Mouse (Mus musculus) left cerebral cortex, adult 2 months (tissue): ENCODE data around the gene Dna2. TPM values are rescaled to one million over a fixed set of nuclear protein-coding genes. Genes with fewer than 3 reads are reported as not detected.
A peak's percentile ranks its signal among the peaks of the same experiment; 100 is the strongest.

Experiments used
- DNase-seq, 2 experiments: peaks; one replicate each; pipeline ENCODE4 v3.0.0; 2021 to 2022; ENCODE audit warnings: low spot score in 2 of 2, mixed read lengths in 1 of 2; ENCODE audit errors: extremely low spot score in 1 of 2
- H3K27ac ChIP-seq: fragments of 200-600 bp; 2 replicates; pipeline ENCODE4 v1.8.1; 2022
- H3K4me3 ChIP-seq: fragments of 200-600 bp; 2 replicates; pipeline ENCODE4 v1.8.1; 2022
- CTCF ChIP-seq: fragments of 200-600 bp; IDR thresholded peaks from 2 replicates; pipeline ENCODE4 v1.8.1; 2022; ENCODE audit warnings: antibody characterized with exemption, mild to moderate bottlenecking, moderate library complexity
- intact Hi-C: fragments of 180-260 bp; cut with DNase I; formaldehyde crosslinking; loops from one replicate; pipeline ENCODE4 v1.15.1; 2025
- total RNA-seq, 2 experiments: library from RNA; stranded (reverse); gene quantifications; 2 replicates each; pipeline ENCODE4 v1.2.3; 2021

Gene Dna2
- total RNA-seq, 2 experiments from 2014 or later: 0.91 to 1.9 TPM

DNA sequence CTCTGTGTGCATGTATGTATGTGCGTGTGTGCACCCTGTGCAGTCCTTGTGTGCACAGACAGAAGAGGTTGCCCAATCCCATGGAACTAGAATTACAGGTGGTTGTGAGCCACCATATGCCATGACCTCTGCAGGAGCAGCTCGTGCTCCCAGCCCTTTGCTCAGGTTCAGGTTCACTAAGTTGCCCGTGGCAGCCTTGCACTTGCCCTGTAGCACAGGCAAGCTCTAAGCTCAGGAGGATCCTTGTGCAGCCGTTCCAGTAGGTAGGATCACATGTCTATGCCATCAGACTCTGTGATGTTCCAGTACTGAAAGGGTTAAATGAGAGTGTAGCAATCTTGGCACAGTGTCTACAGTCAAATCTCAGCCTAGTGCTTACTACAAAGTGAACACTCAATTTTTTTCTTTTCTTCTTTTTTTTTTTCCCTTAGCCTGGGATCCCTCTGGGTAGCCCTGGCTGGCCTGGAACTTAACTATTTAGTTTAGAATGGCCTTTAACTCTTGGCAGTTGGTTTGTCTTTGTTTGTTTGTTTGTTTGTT is 22.7 kb upstream of the Dna2 start:
- no peak for DNase-seq
- H3K27ac ChIP-seq: no peak overlapping the region
- no peak for TF ChIP-seq CTCF
- H3K4me3 ChIP-seq: no peak overlapping the region
- intact Hi-C loops: loop anchor here (5.0 kb wide), 2 partner anchors 57 to 132 kb away; partner anchors contain the start of gene Ccar1

DNA sequence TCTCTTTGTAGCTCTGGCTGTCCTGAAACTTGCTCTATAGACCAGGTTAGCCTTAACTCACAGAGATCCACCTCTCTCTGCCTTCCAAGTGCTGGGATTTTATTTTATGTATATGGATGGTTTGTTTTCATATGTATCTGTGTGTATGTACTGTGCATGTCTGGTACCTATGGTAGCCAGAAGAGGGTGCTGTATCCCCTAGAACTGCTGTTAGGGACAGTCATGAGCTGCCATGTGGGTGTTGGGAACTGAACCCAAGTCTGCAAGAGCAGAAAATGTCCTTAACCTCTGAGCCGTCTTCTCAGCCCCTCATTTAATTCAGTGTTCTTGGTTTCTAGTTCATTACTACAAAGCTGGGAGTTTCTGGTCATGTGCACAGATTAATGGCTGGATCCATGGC is 14.4 kb upstream of the Dna2 start:
- intact Hi-C loops: no loop called here
- no peak; the same call in none of the 2 replicates for TF ChIP-seq CTCF
- Histone ChIP-seq H3K4me3 (no peak overlapping the region), H3K27ac (no peak overlapping the region)
- no peak for DNase-seq

DNA sequence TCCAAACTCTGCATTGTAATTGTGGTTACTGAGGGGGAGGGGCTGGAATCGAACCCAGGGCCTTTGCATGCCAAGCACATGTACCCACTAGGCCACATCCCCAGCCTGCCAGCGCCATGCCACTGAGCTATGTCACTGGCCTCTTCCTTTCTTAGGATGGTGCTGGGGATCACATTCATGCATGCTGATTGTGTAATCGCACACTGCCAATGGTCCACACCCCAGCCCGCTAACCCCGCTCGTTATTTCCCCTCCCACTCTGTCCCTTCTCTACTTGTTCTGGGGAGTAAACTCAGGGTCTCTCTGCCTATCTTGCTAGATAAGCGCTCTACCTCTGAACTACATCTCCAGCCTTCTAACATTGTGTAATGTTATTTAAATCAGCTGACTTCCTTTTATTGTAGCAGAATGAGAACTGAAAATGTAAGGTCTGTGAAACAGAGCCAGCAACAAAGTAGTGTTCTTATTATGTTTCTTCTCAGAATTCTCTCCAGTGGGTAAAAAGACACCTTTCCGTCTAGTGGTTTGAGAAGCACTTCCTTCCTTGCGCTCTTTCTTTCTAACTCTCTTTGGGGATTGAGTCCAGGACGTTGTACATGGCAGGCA is 1.7 kb upstream of the Dna2 start:
- intact Hi-C loops: no loop called here
- TF ChIP-seq CTCF: no peak
- Histone ChIP-seq H3K4me3 (no peak overlapping the region), H3K27ac (no peak overlapping the region)
- no peak for DNase-seq

DNA sequence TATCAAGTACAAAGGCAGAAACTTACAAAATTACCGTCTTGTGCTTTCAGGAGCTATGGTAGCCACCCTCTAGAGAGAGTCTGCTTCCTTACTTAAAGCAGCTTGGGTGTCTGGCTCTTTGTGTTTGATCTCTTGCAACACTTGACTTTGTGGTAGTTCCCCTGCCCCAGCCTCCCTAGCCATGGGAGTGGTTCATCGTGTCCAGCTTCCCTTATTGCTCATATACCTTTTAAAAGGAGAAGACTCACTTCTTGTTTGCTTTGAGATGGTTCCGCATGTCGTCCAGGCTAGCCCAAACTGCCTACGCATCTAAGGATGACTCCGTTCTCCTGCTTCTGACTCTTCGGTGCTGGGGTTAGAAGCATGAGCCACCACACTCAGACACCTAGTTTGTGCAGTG is 1.7 kb downstream of the Dna2 start:
- no peak for DNase-seq
- intact Hi-C loops: no loop called here
- no peak for TF ChIP-seq CTCF
- no peak overlapping the region for H3K4me3 ChIP-seq
- no peak overlapping the region for H3K27ac ChIP-seq

DNA sequence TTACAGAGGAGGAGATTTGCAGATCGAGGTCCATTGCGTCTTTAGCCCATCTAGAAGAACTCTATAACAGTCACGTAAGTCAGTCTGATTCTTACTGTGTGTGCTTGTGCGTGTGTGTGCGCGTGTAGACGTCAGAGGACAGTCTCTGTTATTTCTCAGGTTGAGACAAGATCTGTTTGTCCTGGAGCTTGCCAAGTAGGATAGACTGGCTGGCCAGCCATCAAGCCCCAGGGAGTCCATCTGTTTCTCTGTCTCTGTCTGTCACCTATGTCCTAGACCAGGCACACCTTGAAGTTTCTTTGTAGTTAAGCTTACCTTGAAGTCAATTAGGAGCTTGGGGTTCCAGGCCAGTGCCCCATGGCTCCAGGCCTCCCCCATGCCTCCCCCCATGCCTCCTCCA is 17.1 kb downstream of the Dna2 start:
- TF ChIP-seq CTCF: no peak
- no peak for DNase-seq
- intact Hi-C loops: no loop called here
- H3K27ac ChIP-seq: no peak overlapping the region
- no peak overlapping the region for H3K4me3 ChIP-seq

DNA sequence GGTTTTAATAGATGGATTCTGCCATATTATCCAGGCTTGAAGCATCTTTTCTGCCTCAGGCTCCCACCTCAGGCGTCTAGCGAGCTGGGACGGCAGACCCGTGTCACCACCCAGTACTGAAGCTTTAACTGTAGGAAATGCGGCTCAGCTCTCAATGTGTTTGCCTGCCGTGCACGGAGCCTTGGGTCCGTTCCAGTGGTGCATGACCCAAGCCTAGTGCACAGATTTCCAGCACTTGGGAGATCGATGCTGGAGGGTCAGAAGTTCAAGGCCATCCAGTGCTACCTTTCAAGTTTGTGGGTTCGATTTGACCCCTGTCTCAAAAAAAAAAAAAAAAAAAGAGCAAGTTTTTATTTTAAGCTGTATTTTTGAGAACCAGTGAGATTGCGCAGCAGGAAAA is 19.0 kb downstream of the Dna2 start:
- no peak for TF ChIP-seq CTCF
- Histone ChIP-seq H3K4me3 (no peak overlapping the region), H3K27ac (no peak overlapping the region)
- no peak for DNase-seq
- intact Hi-C loops: no loop called here

DNA sequence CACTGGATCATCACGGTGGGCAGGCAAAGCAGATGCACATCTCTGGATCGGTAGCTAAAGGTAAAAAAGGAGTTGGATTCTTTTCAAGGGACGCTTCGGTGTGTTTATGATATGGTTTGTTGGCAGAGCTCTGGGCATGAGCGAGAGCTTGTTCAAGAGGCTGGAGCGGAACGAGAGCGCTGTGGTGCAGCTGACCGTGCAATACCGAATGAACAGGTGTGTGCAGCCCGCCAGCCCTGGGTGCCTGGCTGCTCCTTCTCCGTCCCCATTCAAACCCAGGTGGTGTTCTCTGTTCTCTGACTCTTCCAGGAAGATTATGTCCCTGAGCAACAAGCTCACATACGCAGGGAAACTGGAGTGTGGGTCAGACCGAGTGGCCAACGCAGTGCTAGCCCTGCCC is 19.5 kb downstream of the Dna2 start:
- no peak for DNase-seq
- intact Hi-C loops: no loop called here
- H3K27ac ChIP-seq: no peak overlapping the region
- H3K4me3 ChIP-seq: no peak overlapping the region
- TF ChIP-seq CTCF: no peak

DNA sequence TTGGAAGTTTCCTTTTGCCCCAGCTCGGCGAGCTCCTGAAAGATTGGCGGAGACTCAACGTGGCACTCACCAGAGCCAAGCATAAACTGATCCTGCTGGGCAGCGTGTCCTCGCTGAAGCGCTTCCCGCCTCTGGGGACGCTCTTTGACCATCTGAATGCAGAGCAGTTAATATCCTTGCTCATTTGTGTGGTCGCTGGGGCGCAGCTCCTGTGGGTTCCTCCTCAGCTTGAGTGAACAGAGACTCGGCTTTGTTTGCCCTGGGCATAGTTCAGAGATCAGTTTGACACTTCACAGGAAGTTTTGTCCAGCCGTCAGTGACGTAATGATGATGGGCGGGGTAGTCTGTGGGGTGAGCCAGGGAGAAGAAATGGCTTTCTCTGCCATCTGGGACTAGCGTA is 25.0 kb downstream of the Dna2 start:
- H3K4me3 ChIP-seq: no peak overlapping the region
- DNase-seq: peak in 1 of 2 experiments; percentile 17
- no peak overlapping the region for H3K27ac ChIP-seq
- peak; percentile 31 for TF ChIP-seq CTCF
- intact Hi-C loops: no loop called here

DNA sequence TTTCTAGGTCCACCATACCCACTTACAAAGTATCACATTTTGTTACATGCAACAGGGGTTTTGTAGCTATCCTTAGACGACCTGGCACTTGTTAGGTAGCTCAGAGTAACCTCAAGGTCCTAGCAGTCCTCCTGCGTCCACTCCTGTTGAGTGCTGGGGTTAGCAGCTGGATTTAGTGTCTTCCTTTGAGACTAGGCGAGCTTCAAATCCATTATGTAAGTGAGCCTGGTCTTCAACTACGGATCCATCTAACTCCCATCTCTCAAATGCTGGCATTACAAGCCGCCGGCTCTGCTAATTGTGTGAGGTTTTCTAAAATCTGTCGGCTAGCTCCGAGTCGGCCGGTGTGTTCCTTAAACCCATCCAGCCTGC is 32.8 kb downstream of the Dna2 start:
- no peak for TF ChIP-seq CTCF
- DNase-seq: no peak
- peak overlapping the region; percentile 94 for H3K27ac ChIP-seq
- intact Hi-C loops: loop anchor here (1.0 to 5.0 kb wide), 3 partner anchors 44 to 112 kb away; no protein-coding TSS in a partner anchor
- peak overlapping the region; percentile 90 for H3K4me3 ChIP-seq

DNA sequence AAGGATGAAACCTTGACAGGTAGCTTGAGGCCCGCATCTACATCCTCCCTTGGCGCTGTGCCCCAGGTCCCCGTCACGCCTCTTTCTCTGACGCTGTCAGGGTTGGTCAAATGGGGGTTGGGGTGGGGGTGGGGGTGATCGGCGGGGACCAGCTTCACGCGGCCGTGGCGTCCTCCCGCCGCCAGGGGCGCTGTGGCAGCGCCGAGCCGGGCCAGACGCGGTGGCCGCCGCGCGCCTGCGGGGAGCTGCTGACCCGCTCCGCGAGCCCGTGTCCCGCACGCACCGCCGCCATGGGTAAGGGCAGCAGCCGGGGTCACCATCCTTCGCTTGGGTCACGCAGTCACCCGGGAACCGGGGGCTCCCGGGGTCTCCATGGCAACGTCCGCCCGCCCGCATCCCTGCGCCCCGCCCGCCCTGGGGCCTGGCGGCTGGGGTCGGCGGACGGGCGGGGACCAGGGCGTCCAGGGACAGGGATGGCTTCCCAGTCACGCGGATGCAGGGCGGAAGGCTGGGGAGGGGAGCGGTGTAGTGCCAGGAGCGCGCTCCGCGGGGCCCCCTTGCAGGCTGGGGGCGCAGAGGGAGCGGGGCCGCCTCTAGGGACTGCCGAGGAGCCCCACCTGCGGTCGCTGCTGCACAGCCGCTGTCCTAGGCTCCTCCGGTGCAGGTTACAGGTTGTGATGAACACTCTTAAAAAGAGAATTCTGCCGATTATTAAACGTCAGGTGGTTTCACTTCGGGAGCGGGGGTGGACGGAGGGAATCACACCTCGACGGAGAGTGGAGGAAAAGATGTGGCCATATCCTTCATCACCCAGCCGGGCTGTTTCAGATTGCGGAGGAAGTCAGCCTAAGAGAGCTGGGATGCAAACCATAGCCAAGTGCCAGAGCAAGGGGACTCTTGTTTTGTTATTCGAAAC is 33.5 kb downstream of the Dna2 start, which contains the start of gene Rufy2:
Gene Rufy2 (plus strand): TSS at position 185 of the 916 bp plus-strand sequence.
- intact Hi-C loops: loop anchor here (1.0 to 5.0 kb wide), 3 partner anchors 43 to 113 kb away; no protein-coding TSS in a partner anchor

DNA sequence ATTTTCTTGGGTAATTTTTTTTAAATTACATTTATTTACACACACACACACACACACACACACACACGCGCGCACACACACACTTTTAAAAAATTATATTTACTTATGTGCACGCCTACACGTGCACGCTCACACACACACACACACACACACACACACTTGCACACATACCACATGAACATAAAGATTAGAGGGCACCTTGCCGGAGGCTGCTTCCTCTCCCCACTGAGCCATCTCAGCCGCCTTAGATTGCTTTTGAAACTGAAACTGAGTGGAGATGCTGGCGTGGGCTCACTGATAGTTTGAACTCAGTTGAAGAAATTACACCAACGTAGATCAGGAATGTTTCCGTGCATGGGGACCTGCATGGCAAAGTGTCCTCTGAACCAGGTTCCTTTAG is 37.2 kb downstream of the Dna2 start:
- DNase-seq: no peak
- Histone ChIP-seq H3K4me3 (no peak overlapping the region), H3K27ac (no peak overlapping the region)
- TF ChIP-seq CTCF: no peak
- intact Hi-C loops: loop anchor here (5.0 kb wide), 2 partner anchors 83 to 117 kb away; no protein-coding TSS in a partner anchor

More for the DNA sequence above, 33.5 kb downstream of the Dna2 start, which contains the start of gene Rufy2:
- Histone ChIP-seq H3K4me3 (peak within 1 kb of the TSS; percentile 90), H3K27ac (peak within 1 kb of the TSS; percentile 94)
- peak; percentile 87 to 92 for DNase-seq
- TF ChIP-seq CTCF: peak; percentile 90

DNA sequence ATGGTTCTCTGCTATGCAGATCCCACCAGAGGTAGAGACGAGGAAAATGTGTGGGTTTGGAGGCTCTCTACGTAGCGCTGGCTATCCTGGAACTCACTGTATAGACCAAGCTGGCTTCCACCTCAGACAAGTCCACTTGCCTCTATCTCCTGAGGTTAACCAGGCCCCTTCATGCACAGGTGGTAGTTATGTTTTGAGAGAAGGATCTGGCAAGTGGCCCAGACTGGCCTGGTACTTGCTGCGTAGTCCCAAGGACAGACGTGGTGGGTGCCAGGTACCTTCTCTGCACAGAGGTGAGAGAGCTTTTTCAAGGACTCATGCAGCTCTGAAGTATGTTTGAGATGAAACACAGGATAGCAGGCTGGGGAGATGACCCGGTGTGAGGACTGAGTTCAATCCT is 37.7 kb downstream of the Dna2 start:
- H3K4me3 ChIP-seq: no peak overlapping the region
- no peak for DNase-seq
- TF ChIP-seq CTCF: no peak
- no peak overlapping the region for H3K27ac ChIP-seq
- intact Hi-C loops: loop anchor here (5.0 kb wide), 2 partner anchors 83 to 117 kb away; no protein-coding TSS in a partner anchor
